Mouse (Mus musculus): Measurements from ENCODE around the gene Gm9837. TPM values are rescaled to one million over a fixed set of nuclear protein-coding genes. Genes with fewer than 3 reads are reported as not detected.

Gene Gm9837
- total and polyA plus RNA-seq, 3 experiments: not detected

DNA sequence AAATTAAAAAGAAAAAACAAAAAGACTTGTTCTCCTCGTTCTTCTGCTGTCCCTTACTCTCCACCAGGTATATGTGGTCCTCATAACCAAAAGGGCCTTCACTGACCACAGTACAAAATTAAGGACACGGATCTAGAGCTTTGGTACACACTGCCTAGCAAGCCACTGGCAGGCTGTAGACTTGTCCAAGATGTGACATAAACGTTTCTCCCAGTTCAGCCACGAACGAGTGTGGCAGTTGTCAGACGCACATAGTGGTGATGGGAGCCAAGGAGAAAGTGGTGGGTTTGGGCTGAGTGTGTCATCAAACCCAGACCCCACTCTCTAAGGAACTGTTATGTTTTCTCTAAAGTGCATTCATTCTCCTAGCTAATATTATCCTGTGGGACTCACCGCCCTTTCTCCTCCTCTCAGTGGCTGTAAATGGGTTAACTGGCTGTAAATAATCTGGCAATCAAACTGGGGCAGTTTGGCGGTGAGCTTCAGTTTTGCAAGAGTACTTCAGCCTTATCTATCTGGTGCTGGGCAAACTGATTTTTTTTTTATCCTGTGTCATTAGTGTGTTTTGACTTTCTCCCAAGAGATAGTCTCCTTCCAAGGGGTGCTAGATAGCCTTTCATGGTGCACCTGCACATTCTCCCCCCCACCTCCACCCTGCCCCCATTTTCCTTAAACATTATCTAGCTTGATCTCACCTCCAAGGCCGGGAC lies 38.8 kb downstream of the Gm9837 start:
- H3K27me3 ChIP-seq (replicated peaks): peaks cover 3% of the 10 kb centered on the region
- H3K27ac ChIP-seq (ENCODE audit: insufficient read depth, low read depth): no peak overlapping the region
- H3K4me1 ChIP-seq (ENCODE audit: control insufficient read depth in 1 of 2, insufficient read depth in 2 of 2): peaks cover 14 to 28% of the 10 kb centered on the region in 2 experiments
- TF ChIP-seq MXI1 (IDR thresholded peaks at IDR 0.05; ENCODE audit: low read depth, low read length): 0 out of 2 replicates have a peak, but pooled peaks have one; percentile 45
- TF ChIP-seq EP300 (IDR thresholded peaks at IDR 0.05; ENCODE audit: low read length): no peak
- 0 out of 2 replicates have a peak, but pooled peaks have one; percentile 53 for TF ChIP-seq NELFE (IDR thresholded peaks at IDR 0.05; ENCODE audit: low read depth, low read length)
- 0 out of 2 replicates have a peak overlapping the region, but pooled peaks have one; percentile 14 for H3K9ac ChIP-seq (ENCODE audit: insufficient read depth, low read depth)
- dilution Hi-C loops (cut with MboI; ENCODE audit: extremely low pct_ligation_motif_present, extremely low pct_unique_long_range_greater_than_20kb, low sequenced_read_pairs): no loop called here
- H3K36me3 ChIP-seq (replicated peaks in 1 of 2; ENCODE audit: control insufficient read depth in 1 of 2, insufficient read depth in 1 of 2, low read length in 1 of 2): peaks cover 12 to 26% of the 10 kb centered on the region in 2 experiments
- H3K4me2 ChIP-seq (ENCODE audit: insufficient read depth, low read depth, poor library complexity, severe bottlenecking): peak overlapping the region; percentile 63
- H3K9me3 ChIP-seq (replicated peaks; ENCODE audit: low read length): no peaks in the 10 kb centered on the region
- H3K79me2 ChIP-seq (replicated peaks; ENCODE audit: control insufficient read depth, extremely low read depth, insufficient read depth, poor library complexity, severe bottlenecking): peaks cover 18% of the 10 kb centered on the region
- in situ Hi-C loops (cut with MboI; ENCODE audit: low pct_ligation_motif_present, low pct_unique_long_range_greater_than_20kb, low sequenced_read_pairs): no loop called here
- DNase-seq (ENCODE audit: extremely low read depth): no peak
- H3K4me3 ChIP-seq (replicated peaks in 1 of 3; ENCODE audit: low read depth in 2 of 3, low read length in 2 of 3, poor library complexity in 1 of 3): peak overlapping the region; percentile 28 to 49 (median 44)

DNA sequence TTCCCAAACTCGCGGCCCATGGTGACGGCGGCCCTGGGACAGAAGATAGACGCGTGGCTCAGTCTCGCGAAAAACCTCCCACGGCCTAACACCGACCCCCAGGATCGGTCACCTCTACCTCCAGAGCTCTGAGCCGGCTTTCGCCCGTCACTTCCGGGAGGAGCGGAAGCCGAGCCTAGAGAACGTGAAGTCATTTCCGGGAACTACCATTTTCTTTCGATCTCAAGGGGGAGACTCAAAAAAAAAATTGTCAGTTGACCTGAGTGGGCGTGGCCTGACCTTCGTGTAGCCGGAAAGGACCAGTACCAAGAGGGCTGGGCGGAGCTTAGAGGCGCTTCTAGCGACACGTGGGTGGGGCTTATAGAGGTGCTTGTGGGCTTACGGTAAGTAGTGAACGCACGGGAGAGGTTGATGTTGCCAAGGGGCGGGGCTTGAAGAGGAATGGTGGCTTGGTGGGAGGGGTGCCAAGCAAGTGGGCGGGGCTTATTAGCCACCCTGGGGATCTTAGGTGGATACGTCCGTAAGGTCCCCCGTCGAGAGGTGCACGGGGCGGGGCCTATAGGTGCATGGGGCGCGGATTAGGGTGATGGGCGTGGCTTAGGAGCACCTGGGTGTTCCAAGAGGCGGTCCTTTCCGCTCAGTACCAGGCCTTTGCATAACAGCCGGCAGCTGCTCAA lies 39.5 kb downstream of the Gm9837 start, which contains the start of the genes Uqcrq and Gdf9:
Uqcrq (minus strand) TSS at position 162 of the 677 bp plus-strand sequence.
Gdf9 (plus strand) TSS at position 354 of the 677 bp plus-strand sequence.
- DNase-seq (ENCODE audit: extremely low read depth): peak; percentile 100
- Histone ChIP-seq H3K9me3 (replicated peaks; ENCODE audit: low read length) (no peaks in the 10 kb centered on the region), H3K9ac (ENCODE audit: insufficient read depth, low read depth) (peak within 1 kb of the TSS; percentile 99), H3K27ac (ENCODE audit: insufficient read depth, low read depth) (peak within 1 kb of the TSS; percentile 92), H3K4me3 (replicated peaks in 1 of 3; ENCODE audit: low read depth in 2 of 3, low read length in 2 of 3, poor library complexity in 1 of 3) (peak within 1 kb of the TSS; percentile 91 to 100 (median 98)), H3K79me2 (replicated peaks; ENCODE audit: control insufficient read depth, extremely low read depth, insufficient read depth, poor library complexity, severe bottlenecking) (peaks cover 18% of the 10 kb centered on the region), H3K4me2 (ENCODE audit: insufficient read depth, low read depth, poor library complexity, severe bottlenecking) (peak within 1 kb of the TSS; percentile 85), H3K27me3 (replicated peaks) (peaks cover 3% of the 10 kb centered on the region), H3K36me3 (replicated peaks in 1 of 2; ENCODE audit: control insufficient read depth in 1 of 2, insufficient read depth in 1 of 2, low read length in 1 of 2) (peaks cover 12 to 29% of the 10 kb centered on the region in 2 experiments), H3K4me1 (ENCODE audit: control insufficient read depth in 1 of 2, insufficient read depth in 2 of 2) (peaks cover 8 to 21% of the 10 kb centered on the region in 2 experiments)
- dilution Hi-C loops (cut with MboI; ENCODE audit: extremely low pct_ligation_motif_present, extremely low pct_unique_long_range_greater_than_20kb, low sequenced_read_pairs): no loop called here
- in situ Hi-C loops (cut with MboI; ENCODE audit: low pct_ligation_motif_present, low pct_unique_long_range_greater_than_20kb, low sequenced_read_pairs): no loop called here
- TF ChIP-seq PAX5 (IDR thresholded peaks at IDR 0.05; ENCODE audit: low read length): no peak
- 0 out of 2 replicates have a peak, but pooled peaks have one; percentile 6 for TF ChIP-seq USF2 (conservative IDR thresholded peaks at IDR 0.05; ENCODE audit: low read depth, low read length)
- peak; percentile 86 for TF ChIP-seq HCFC1 (IDR thresholded peaks at IDR 0.05; ENCODE audit: low read depth, low read length)
- TF ChIP-seq UBTF (IDR thresholded peaks at IDR 0.05; ENCODE audit: low read depth, low read length): peak; percentile 77; the same call in 1 of the 2 replicates
- TF ChIP-seq NELFE (IDR thresholded peaks at IDR 0.05; ENCODE audit: low read depth, low read length): peak; percentile 82
- TF ChIP-seq E2F4 (IDR thresholded peaks at IDR 0.05; ENCODE audit: insufficient replicate concordance, low read depth, low read length): 0 out of 2 replicates have a peak, but pooled peaks have one; percentile 65
- TF ChIP-seq CTCF (conservative IDR thresholded peaks at IDR 0.05 in 1 of 2, IDR thresholded peaks at IDR 0.05 in 1 of 2; ENCODE audit: low read depth in 2 of 2, low read length in 2 of 2): no peak
- no peak for TF ChIP-seq EP300 (IDR thresholded peaks at IDR 0.05; ENCODE audit: low read length)
- TF ChIP-seq RAD21 (IDR thresholded peaks at IDR 0.05; ENCODE audit: low read depth, low read length): no peak
- peak; percentile 60 for TF ChIP-seq USF1 (IDR thresholded peaks at IDR 0.05; ENCODE audit: low read depth, low read length)
- peak; percentile 98; the same call in 1 of the 2 replicates for TF ChIP-seq CHD1 (IDR thresholded peaks at IDR 0.05; ENCODE audit: low read depth, low read length)
- TF ChIP-seq ZNF384 (IDR thresholded peaks at IDR 0.05; ENCODE audit: low read depth, low read length): peak; percentile 98
- TF ChIP-seq ZC3H11A (IDR thresholded peaks at IDR 0.05; ENCODE audit: low read depth, low read length): no peak
- TF ChIP-seq CHD2 (IDR thresholded peaks at IDR 0.05; ENCODE audit: low read length): no peak
- no peak; the same call in 1 of the 2 replicates for TF ChIP-seq MAZ (IDR thresholded peaks at IDR 0.05; ENCODE audit: low read depth, low read length)
- TF ChIP-seq TCF12 (IDR thresholded peaks at IDR 0.05; ENCODE audit: low read depth, low read length): peak; percentile 39
- TF ChIP-seq ETS1 (conservative IDR thresholded peaks at IDR 0.05; ENCODE audit: low read depth, low read length): peak; percentile 37; the same call in 1 of the 2 replicates
- TF ChIP-seq ELF1 (IDR thresholded peaks at IDR 0.05; ENCODE audit: low read depth, low read length): peak; percentile 95
- no peak for TF ChIP-seq RCOR1 (conservative IDR thresholded peaks at IDR 0.05; ENCODE audit: low read depth, low read length)
- peak; percentile 73; the same call in 1 of the 2 replicates for TF ChIP-seq KAT2A (IDR thresholded peaks at IDR 0.05; ENCODE audit: insufficient replicate concordance, low read length)
- TF ChIP-seq NRF1 (IDR thresholded peaks at IDR 0.05; ENCODE audit: low read depth, low read length): no peak
- TF ChIP-seq JUND (conservative IDR thresholded peaks at IDR 0.05; ENCODE audit: low read depth, low read length): no peak
- TF ChIP-seq MXI1 (IDR thresholded peaks at IDR 0.05; ENCODE audit: low read depth, low read length): no peak
- TF ChIP-seq MAFK (IDR thresholded peaks at IDR 0.05; ENCODE audit: insufficient replicate concordance, low read length): no peak
- no peak; the same call in 1 of the 2 replicates for TF ChIP-seq GABPA (IDR thresholded peaks at IDR 0.05; ENCODE audit: insufficient replicate concordance, low read depth, low read length)
- TF ChIP-seq POLR2AphosphoS2 (IDR thresholded peaks at IDR 0.05; ENCODE audit: low read depth, low read length): peak; percentile 70; the same call in 1 of the 2 replicates
- TF ChIP-seq IRF4 (IDR thresholded peaks at IDR 0.05; ENCODE audit: low read depth, low read length): no peak
- TF ChIP-seq POLR2A (IDR thresholded peaks at IDR 0.05; ENCODE audit: low read depth, low read length): peak; percentile 93
- TF ChIP-seq BHLHE40 (IDR thresholded peaks at IDR 0.05; ENCODE audit: low read depth, low read length): peak; percentile 80

Measured in CH12.LX (cell line).